8 mouse cellular contexts compared by ENCODE assay signal in the genomic region with DNA sequence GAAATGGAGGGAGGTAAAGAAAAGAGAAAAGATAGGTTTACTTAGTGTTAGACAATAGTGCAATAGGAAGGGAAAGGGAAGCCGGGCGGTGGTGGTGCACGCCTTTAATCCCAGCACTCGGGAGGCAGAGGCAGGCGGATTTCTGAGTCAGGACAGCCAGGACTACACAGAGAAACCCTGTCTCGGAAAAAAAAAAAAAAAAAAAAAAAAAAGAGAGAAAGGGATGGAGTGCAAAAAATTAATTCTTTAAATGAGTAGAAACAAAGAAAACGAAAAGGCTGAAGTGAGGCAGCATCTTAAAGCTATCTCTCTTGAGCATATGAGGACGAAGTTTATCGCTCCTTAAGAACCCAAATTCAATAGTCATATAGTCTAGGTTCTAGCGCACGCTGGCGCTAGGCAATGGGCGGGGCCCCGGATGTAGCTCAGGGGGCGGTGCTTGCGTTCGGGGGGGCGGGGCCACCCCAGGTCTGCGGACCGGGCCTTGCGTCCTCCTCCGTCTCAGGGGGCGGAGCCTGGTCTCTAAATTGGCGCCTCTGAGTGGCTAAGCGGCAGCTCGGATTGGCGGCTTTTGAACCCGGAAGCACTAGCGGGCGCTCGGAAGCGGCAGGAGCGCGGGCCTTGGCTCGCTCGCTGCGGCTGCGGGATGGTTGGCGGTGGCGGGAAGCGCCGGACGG. TPM values are rescaled to one million over a fixed set of nuclear protein-coding genes. Genes with fewer than 3 reads are reported as not detected.
DNase-seq lines count a peak whose midpoint lies in the region; ATAC-seq lines count a peak whose summit lies in the region.

A gene (plus strand): TSS at position 576 of the 677 bp plus-strand sequence.

- peak within 1 kb of the TSS; percentile 72 for H3K9ac ChIP-seq in hindbrain, embryonic 15.5 days

- peak; percentile 99 for ATAC-seq in hindbrain, embryonic 15.5 days (ENCODE audit: low FRiP score, low read depth)

- H3K27ac ChIP-seq in hindbrain, embryonic 15.5 days (replicated peaks), result peak within 1 kb of the TSS; percentile 64

- peak within 1 kb of the TSS; percentile 59 for H3K4me3 ChIP-seq in hindbrain, embryonic 15.5 days

- no peaks in the 10 kb centered on the region for H3K9me3 ChIP-seq in hindbrain, embryonic 15.5 days

- peaks cover 22% of the 10 kb centered on the region for H3K4me1 ChIP-seq in hindbrain, embryonic 15.5 days (replicated peaks)

- peak; percentile 95 for DNase-seq in T-cell, adult 2 months (ENCODE audit: low spot score)
- DNase-seq in cerebellum, postnatal 36 days, result peak; percentile 91 to 96
- peak; percentile 87 to 90 for DNase-seq in frontal cortex, postnatal 36 days (ENCODE audit: low spot score in 2 of 2)
- DNase-seq in left cerebral cortex, adult 11 months (ENCODE audit: low spot score), result peak; percentile 83
- peak; percentile 95 to 97 for DNase-seq in lung, postnatal 4 days
- peak; percentile 95 for DNase-seq in retina, postnatal 7 days (ENCODE audit: low read depth, low spot score)
- DNase-seq in urinary bladder, adult 2 months (ENCODE audit: low spot score), result peak; percentile 80

- WGBS in hindbrain, embryonic 15.5 days, result 5% methylated on average over 43 of the region's 43 CpGs

- 0 out of 2 replicates have a peak, but pooled peaks cover 6% of the 10 kb centered on the region for H3K36me3 ChIP-seq in hindbrain, embryonic 15.5 days

- H3K4me2 ChIP-seq in hindbrain, embryonic 15.5 days, result peak within 1 kb of the TSS; percentile 68

- H3K27me3 ChIP-seq in hindbrain, embryonic 15.5 days, result no peaks in the 10 kb centered on the region

RNA-seq across cellular contexts. Expression of the gene that starts here (rescaled TPM):
- 95.2 and 97.0 TPM in 2 replicates for polyA plus RNA-seq in hindbrain, embryonic 15.5 days (2015; fragmentation: Nextera tagmentation; extraction: Ambion mirVana)
- 24.7 and 28.8 TPM in 2 replicates for polyA plus RNA-seq in urinary bladder, adult 2 months (2012; rRNA removed)

Comparison
In these comparisons a context has a peak if more than half of its experiments do, and no peak if none do; other contexts are left out.
1. Peak in every context shown above with its lines: DNase-seq, ATAC-seq, H3K4me3 ChIP-seq and H3K27ac ChIP-seq.